Mouse (Mus musculus) heart, postnatal 4 days (tissue): ENCODE data around the gene Zkscan6. TPM values are rescaled to one million over a fixed set of nuclear protein-coding genes. Genes with fewer than 3 reads are reported as not detected.

Source experiments
- DNase-seq: peaks from one replicate; pipeline ENCODE4 v3.0.0; 2021
- total RNA-seq, 2 experiments: library from RNA; stranded (reverse); gene quantifications; 2 replicates each; pipeline ENCODE4 v1.2.3; 2021

The Zkscan6 gene
- total RNA-seq, 2 experiments from 2014 or later, result 7.0 to 7.3 TPM

- no peak for DNase-seq
Measured at GRCm38 (mm10) chr11:65814381-65814780, 7.4 kb downstream of the Zkscan6 start.

- no peak for DNase-seq
Measured at GRCm38 (mm10) chr11:65816237-65816636, 9.3 kb downstream of the Zkscan6 start.

- no peak for DNase-seq
Measured at GRCm38 (mm10) chr11:65818193-65818592, 11.2 kb downstream of the Zkscan6 start.

- DNase-seq, result no peak
Measured at GRCm38 (mm10) chr11:65820280-65820679, 13.3 kb downstream of the Zkscan6 start.

GRCm38 (mm10) chr11:65820877-65821276 lies 13.9 kb downstream of the Zkscan6 start:
- peak; percentile 82 for DNase-seq

- DNase-seq, result peak; percentile 15
Measured at GRCm38 (mm10) chr11:65824556-65824955, 17.6 kb downstream of the Zkscan6 start.

- DNase-seq, result peak; percentile 35
Measured at GRCm38 (mm10) chr11:65838999-65839398, 32.0 kb downstream of the Zkscan6 start.

GRCm38 (mm10) chr11:65846446-65846845 lies 39.5 kb downstream of the Zkscan6 start:
- DNase-seq, result no peak

GRCm38 (mm10) chr11:65852066-65852465 lies 45.1 kb downstream of the Zkscan6 start:
- peak; percentile 14 for DNase-seq

GRCm38 (mm10) chr11:65861476-65861875 lies 54.5 kb downstream of the Zkscan6 start:
- DNase-seq, result no peak

GRCm38 (mm10) chr11:65877146-65877775 lies 70.3 kb downstream of the Zkscan6 start:
- DNase-seq, result no peak

Other genes starting within 250 kb of the Zkscan6 start
- gene Map2k4, start 18.9 kb upstream of the Zkscan6 start, total RNA-seq, result 10 to 100 TPM; 59.3 to 60.8 TPM